Mouse (Mus musculus) NIH3T3 (cell line): Measurements from ENCODE around the gene Plxdc1.

Experiments
- DNase-seq: peaks from one replicate; pipeline ENCODE4 v3.0.0-alpha.2; 2012; ENCODE audit warnings: low read depth

Gene Plxdc1

GRCm38 (mm10) chr11:98016177-98016576 is 29.9 kb upstream of the Plxdc1 start:
- no peak for DNase-seq

- DNase-seq: no peak
These were observed 26.6 kb upstream of the Plxdc1 start for GRCm38 (mm10) chr11:98012831-98013230.

GRCm38 (mm10) chr11:98011716-98012115 is 25.5 kb upstream of the Plxdc1 start:
- DNase-seq: no peak

- DNase-seq: no peak
These were observed 21.8 kb upstream of the Plxdc1 start for GRCm38 (mm10) chr11:98008087-98008486.

GRCm38 (mm10) chr11:98005686-98006085 is 19.4 kb upstream of the Plxdc1 start:
- peak; percentile 88 for DNase-seq

GRCm38 (mm10) chr11:98005076-98005475 is 18.8 kb upstream of the Plxdc1 start:
- DNase-seq: no peak

GRCm38 (mm10) chr11:98004161-98004560 is 17.9 kb upstream of the Plxdc1 start:
- DNase-seq: peak; percentile 52

- no peak for DNase-seq
These were observed 17.0 kb upstream of the Plxdc1 start for GRCm38 (mm10) chr11:98003171-98003671.

GRCm38 (mm10) chr11:98002627-98003026 is 16.4 kb upstream of the Plxdc1 start:
- DNase-seq: peak; percentile 76

- DNase-seq: no peak
These were observed 15.7 kb upstream of the Plxdc1 start for GRCm38 (mm10) chr11:98001986-98002385.

- no peak for DNase-seq
These were observed 15.1 kb upstream of the Plxdc1 start for GRCm38 (mm10) chr11:98001351-98001824.

GRCm38 (mm10) chr11:98000378-98001140 is 14.3 kb upstream of the Plxdc1 start:
- no peak for DNase-seq

GRCm38 (mm10) chr11:97999748-98000147 is 13.5 kb upstream of the Plxdc1 start:
- no peak for DNase-seq

GRCm38 (mm10) chr11:97998898-97999608 is 12.8 kb upstream of the Plxdc1 start:
- no peak for DNase-seq

- no peak for DNase-seq
These were observed 12.0 kb upstream of the Plxdc1 start for GRCm38 (mm10) chr11:97998074-97998793.

GRCm38 (mm10) chr11:97997387-97997960 is 11.2 kb upstream of the Plxdc1 start:
- peak; percentile 41 for DNase-seq

- no peak for DNase-seq
These were observed 10.4 kb upstream of the Plxdc1 start for GRCm38 (mm10) chr11:97996691-97997090.

GRCm38 (mm10) chr11:97995564-97996288 is 9.5 kb upstream of the Plxdc1 start, which contains the start of gene Arl5c:
Arl5c (minus strand) TSS chr11:97996181.
- DNase-seq: no peak

GRCm38 (mm10) chr11:97994539-97995100 is 8.4 kb upstream of the Plxdc1 start:
- DNase-seq: peak; percentile 65

- peak; percentile 93 for DNase-seq
These were observed 2.4 kb upstream of the Plxdc1 start for GRCm38 (mm10) chr11:97988530-97989096.
